Mouse (Mus musculus): ENCODE results near the gene Cyp2e1.

DNA sequence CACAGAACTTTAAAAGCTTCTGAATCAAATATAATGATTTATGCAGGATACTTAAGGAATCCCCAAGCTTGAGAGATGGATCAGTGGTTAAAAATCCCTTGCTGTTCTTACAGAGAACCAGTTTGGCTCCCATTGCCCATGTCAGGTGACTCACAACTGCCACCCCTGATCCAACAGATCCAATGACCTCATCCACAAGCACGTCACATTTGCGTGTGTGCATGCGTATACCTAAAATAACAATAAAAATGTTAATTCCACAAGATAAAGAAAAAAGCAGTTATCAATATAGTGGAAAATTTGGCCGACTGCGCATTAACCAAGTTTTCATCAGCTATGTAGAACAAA lies 57.7 kb downstream of the Cyp2e1 start:
- TF ChIP-seq TAL1 (IDR thresholded peaks at IDR 0.05; ENCODE audit: low read length) (no peak), GATA1 (IDR thresholded peaks at IDR 0.05; ENCODE audit: low read length) (no peak)
